Mouse (Mus musculus): Measurements from ENCODE around the gene Ppl. TPM values are rescaled to one million over a fixed set of nuclear protein-coding genes. Genes with fewer than 3 reads are reported as not detected.
A peak's percentile ranks its signal among the peaks of the same experiment; 100 is the strongest.

The Ppl gene
- polyA plus RNA-seq (2012; fragmentation: generic; extraction: Trizol): 0.02 TPM

DNA sequence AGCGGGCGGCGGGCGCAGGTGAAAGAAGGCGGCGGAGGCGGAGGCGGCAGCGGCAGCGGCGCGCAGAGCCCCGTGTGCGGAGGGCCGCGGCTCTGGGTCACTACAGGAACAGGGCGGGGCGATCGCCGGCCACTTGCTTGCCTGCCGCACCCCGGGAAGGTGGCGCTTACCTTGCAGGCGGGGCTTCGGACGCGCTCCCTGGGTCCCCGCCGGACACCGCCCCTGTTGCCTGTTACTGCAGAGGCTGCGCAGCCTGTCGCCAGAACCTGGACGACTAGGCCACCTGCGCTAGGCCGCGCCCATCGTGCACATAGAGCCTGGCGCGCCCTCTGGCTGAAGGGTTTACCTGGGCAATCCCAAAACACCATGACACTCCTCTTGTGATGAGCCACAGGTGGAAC, at the start of gene Ppl:
TSS of gene Ppl (minus strand) at position 21 of the 401 bp plus-strand sequence.
- no peak within 1 kb of the TSS for H3K4me2 ChIP-seq (ENCODE audit: low read depth)
- peaks cover 48% of the 10 kb centered on the region for H3K27me3 ChIP-seq (ENCODE audit: control insufficient read depth, insufficient read depth, insufficient read length)
- H3K36me3 ChIP-seq (ENCODE audit: control insufficient read depth, insufficient read depth): no peaks in the 10 kb centered on the region
- H3ac ChIP-seq (ENCODE audit: control insufficient read depth, insufficient read length): no peak within 1 kb of the TSS
- no peak for TF ChIP-seq TCF12 (IDR thresholded peaks at IDR 0.05; ENCODE audit: insufficient read depth, poor library complexity, severe bottlenecking)
- TF ChIP-seq MYOG (IDR thresholded peaks at IDR 0.05; ENCODE audit: control insufficient read depth in 1 of 3, insufficient read depth in 1 of 3, insufficient read length in 2 of 3, low read depth in 2 of 3): no peak
- no peak for TF ChIP-seq POLR2A (IDR thresholded peaks at IDR 0.05; ENCODE audit: insufficient read length, low read depth)
- TF ChIP-seq MAX (IDR thresholded peaks at IDR 0.05; ENCODE audit: low read depth): no peak
- no peak for TF ChIP-seq USF1 (IDR thresholded peaks at IDR 0.05; ENCODE audit: low read depth)
- no peak for TF ChIP-seq REST (IDR thresholded peaks at IDR 0.05; ENCODE audit: insufficient read depth, insufficient read length)
- TF ChIP-seq CEBPB (IDR thresholded peaks at IDR 0.05; ENCODE audit: insufficient read depth, poor library complexity, severe bottlenecking): no peak
- TF ChIP-seq TCF3 (IDR thresholded peaks at IDR 0.05; ENCODE audit: insufficient read length, low read depth): no peak
- no peak for TF ChIP-seq POLR2AphosphoS2 (IDR thresholded peaks at IDR 0.05; ENCODE audit: insufficient read length, low read depth)
- no peak for TF ChIP-seq SRF (IDR thresholded peaks at IDR 0.05; ENCODE audit: control insufficient read depth, insufficient read length, low read depth)
- TF ChIP-seq E2F4 (IDR thresholded peaks at IDR 0.05; ENCODE audit: insufficient read depth): no peak
- TF ChIP-seq MYOD1 (IDR thresholded peaks at IDR 0.05; ENCODE audit: control insufficient read depth in 1 of 3, insufficient read length in 2 of 3, low read depth in 2 of 3): no peak
- H3K79me2 ChIP-seq (ENCODE audit: control insufficient read depth, insufficient read depth): no peaks in the 10 kb centered on the region
- H3K4me3 ChIP-seq: no peak within 1 kb of the TSS

DNA sequence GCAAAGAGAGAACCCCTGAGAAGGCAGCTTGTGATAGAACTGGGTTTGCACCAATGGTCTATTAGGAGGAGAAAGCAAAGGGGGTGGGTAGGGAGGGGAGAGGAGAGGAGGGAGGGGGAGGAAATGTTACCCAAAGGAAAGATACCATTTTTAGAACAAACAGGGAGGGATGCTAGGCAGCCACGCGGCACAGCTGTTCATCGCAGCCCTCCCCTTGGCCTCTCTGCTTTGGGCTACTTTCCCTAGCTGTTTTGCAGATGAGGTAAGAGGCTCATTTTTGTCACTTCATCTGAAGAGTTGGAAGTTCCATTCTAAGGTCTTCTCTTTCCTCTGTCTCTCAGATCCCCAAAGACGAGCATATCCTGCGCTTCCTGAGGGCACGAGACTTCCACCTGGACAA, 40.4 kb upstream of the Ppl start:
- Histone ChIP-seq H3K79me2 (ENCODE audit: control insufficient read depth, insufficient read depth) (no peaks in the 10 kb centered on the region), H3K27me3 (ENCODE audit: control insufficient read depth, insufficient read depth, insufficient read length) (peaks cover 4% of the 10 kb centered on the region), H3K36me3 (ENCODE audit: control insufficient read depth, insufficient read depth) (no peaks in the 10 kb centered on the region), H3ac (ENCODE audit: control insufficient read depth, insufficient read length) (no peak overlapping the region), H3K4me3 (no peak overlapping the region), H3K4me2 (ENCODE audit: low read depth) (peak overlapping the region; percentile 26)
- TF ChIP-seq MYOG (IDR thresholded peaks at IDR 0.05; ENCODE audit: control insufficient read depth in 1 of 3, insufficient read depth in 1 of 3, insufficient read length in 2 of 3, low read depth in 2 of 3) (peak; percentile 61 to 94 (median 87)), MAX (IDR thresholded peaks at IDR 0.05; ENCODE audit: low read depth) (no peak), MYOD1 (IDR thresholded peaks at IDR 0.05; ENCODE audit: control insufficient read depth in 1 of 3, insufficient read length in 2 of 3, low read depth in 2 of 3) (peak; percentile 49 to 94 (median 80)), TCF3 (IDR thresholded peaks at IDR 0.05; ENCODE audit: insufficient read length, low read depth) (peak; percentile 28)

DNA sequence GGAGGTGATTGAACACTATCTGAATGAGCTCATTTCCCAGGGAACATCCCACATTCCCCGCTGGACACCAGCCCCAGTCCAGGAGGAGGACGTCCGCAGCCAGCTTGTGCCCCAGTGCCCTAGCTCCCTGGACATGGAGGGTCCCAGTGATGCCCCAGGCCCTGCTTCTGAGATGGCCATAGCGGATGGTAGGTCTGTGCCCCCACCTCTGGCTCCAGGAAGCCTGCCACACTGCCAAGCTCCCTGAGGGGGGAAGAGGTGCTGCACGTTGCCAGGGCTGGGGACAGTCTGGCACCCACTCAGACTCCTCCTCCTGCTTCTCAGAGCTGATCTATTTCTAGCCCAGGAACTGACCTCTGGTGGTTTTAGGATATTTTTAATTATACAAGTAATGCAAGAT, 36.6 kb upstream of the Ppl start:
- Histone ChIP-seq H3K79me2 (ENCODE audit: control insufficient read depth, insufficient read depth) (no peaks in the 10 kb centered on the region), H3K4me3 (no peak overlapping the region), H3ac (ENCODE audit: control insufficient read depth, insufficient read length) (no peak overlapping the region), H3K4me2 (ENCODE audit: low read depth) (peak overlapping the region; percentile 41), H3K36me3 (ENCODE audit: control insufficient read depth, insufficient read depth) (no peaks in the 10 kb centered on the region), H3K27me3 (ENCODE audit: control insufficient read depth, insufficient read depth, insufficient read length) (no peaks in the 10 kb centered on the region)
- TF ChIP-seq MYOD1 (IDR thresholded peaks at IDR 0.05; ENCODE audit: control insufficient read depth in 1 of 3, insufficient read length in 2 of 3, low read depth in 2 of 3) (no peak), TCF12 (IDR thresholded peaks at IDR 0.05; ENCODE audit: insufficient read depth, poor library complexity, severe bottlenecking) (no peak), SRF (IDR thresholded peaks at IDR 0.05; ENCODE audit: control insufficient read depth, insufficient read length, low read depth) (no peak), E2F4 (IDR thresholded peaks at IDR 0.05; ENCODE audit: insufficient read depth) (no peak), USF1 (IDR thresholded peaks at IDR 0.05; ENCODE audit: low read depth) (no peak), MAX (IDR thresholded peaks at IDR 0.05; ENCODE audit: low read depth) (no peak), REST (IDR thresholded peaks at IDR 0.05; ENCODE audit: insufficient read depth, insufficient read length) (no peak), CEBPB (IDR thresholded peaks at IDR 0.05; ENCODE audit: insufficient read depth, poor library complexity, severe bottlenecking) (no peak), MYOG (IDR thresholded peaks at IDR 0.05; ENCODE audit: control insufficient read depth in 1 of 3, insufficient read depth in 1 of 3, insufficient read length in 2 of 3, low read depth in 2 of 3) (no peak), POLR2AphosphoS2 (IDR thresholded peaks at IDR 0.05; ENCODE audit: insufficient read length, low read depth) (no peak), POLR2A (IDR thresholded peaks at IDR 0.05; ENCODE audit: insufficient read length, low read depth) (no peak), TCF3 (IDR thresholded peaks at IDR 0.05; ENCODE audit: insufficient read length, low read depth) (no peak)

DNA sequence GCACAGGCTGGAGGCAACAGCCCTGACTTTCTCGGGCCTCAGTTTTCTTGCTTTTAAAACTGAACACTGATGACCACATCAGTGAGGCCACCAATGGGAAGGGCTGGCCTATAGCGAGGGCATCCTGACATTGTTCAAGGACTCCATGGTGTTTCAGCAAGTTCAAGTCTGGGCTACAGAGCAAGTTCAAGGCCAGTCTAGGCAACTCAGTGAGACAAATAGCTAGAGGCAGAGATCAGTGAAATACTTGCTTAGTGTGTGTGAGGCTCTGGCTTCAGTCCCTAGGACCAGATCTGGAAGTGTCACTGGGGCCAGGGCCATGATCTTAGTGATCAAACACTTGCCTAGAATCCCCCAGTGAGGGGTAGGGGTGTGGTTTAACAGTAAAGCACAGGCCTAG, 35.8 kb upstream of the Ppl start:
- Histone ChIP-seq H3K36me3 (ENCODE audit: control insufficient read depth, insufficient read depth) (no peaks in the 10 kb centered on the region), H3ac (ENCODE audit: control insufficient read depth, insufficient read length) (no peak overlapping the region), H3K4me3 (no peak overlapping the region), H3K4me2 (ENCODE audit: low read depth) (no peak overlapping the region), H3K27me3 (ENCODE audit: control insufficient read depth, insufficient read depth, insufficient read length) (no peaks in the 10 kb centered on the region), H3K79me2 (ENCODE audit: control insufficient read depth, insufficient read depth) (no peaks in the 10 kb centered on the region)
- TF ChIP-seq E2F4 (IDR thresholded peaks at IDR 0.05; ENCODE audit: insufficient read depth) (no peak), USF1 (IDR thresholded peaks at IDR 0.05; ENCODE audit: low read depth) (no peak), MYOG (IDR thresholded peaks at IDR 0.05; ENCODE audit: control insufficient read depth in 1 of 3, insufficient read depth in 1 of 3, insufficient read length in 2 of 3, low read depth in 2 of 3) (no peak), SRF (IDR thresholded peaks at IDR 0.05; ENCODE audit: control insufficient read depth, insufficient read length, low read depth) (no peak)

DNA sequence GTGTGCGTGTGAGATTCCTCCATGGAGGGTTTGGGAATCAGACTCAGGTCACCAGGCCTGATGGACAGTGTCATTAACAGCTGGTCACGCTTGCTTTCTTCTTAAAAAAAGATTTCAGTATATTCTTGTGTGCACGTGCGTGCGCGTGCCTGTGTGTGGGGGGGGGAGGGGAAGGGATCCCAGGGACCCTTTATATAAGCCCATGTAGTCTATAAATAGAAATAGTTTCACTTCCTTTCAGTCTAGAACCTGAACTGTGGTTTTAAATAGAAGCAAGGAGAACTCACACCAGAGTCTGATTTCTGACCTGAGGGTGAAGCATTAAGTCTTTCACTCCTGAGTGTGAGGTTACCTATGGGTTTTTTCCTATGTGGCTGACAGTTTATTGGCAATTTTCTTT, 32.1 kb upstream of the Ppl start:
- Histone ChIP-seq H3K4me3 (no peak overlapping the region), H3K4me2 (ENCODE audit: low read depth) (no peak overlapping the region), H3ac (ENCODE audit: control insufficient read depth, insufficient read length) (no peak overlapping the region), H3K36me3 (ENCODE audit: control insufficient read depth, insufficient read depth) (no peaks in the 10 kb centered on the region), H3K27me3 (ENCODE audit: control insufficient read depth, insufficient read depth, insufficient read length) (peaks cover 8% of the 10 kb centered on the region), H3K79me2 (ENCODE audit: control insufficient read depth, insufficient read depth) (no peaks in the 10 kb centered on the region)
- no peak for TF ChIP-seq CEBPB (IDR thresholded peaks at IDR 0.05; ENCODE audit: insufficient read depth, poor library complexity, severe bottlenecking)
- TF ChIP-seq MAX (IDR thresholded peaks at IDR 0.05; ENCODE audit: low read depth): no peak
- TF ChIP-seq MYOG (IDR thresholded peaks at IDR 0.05; ENCODE audit: control insufficient read depth in 1 of 3, insufficient read depth in 1 of 3, insufficient read length in 2 of 3, low read depth in 2 of 3): no peak
- no peak for TF ChIP-seq POLR2AphosphoS2 (IDR thresholded peaks at IDR 0.05; ENCODE audit: insufficient read length, low read depth)
- TF ChIP-seq POLR2A (IDR thresholded peaks at IDR 0.05; ENCODE audit: insufficient read length, low read depth): no peak
- TF ChIP-seq TCF12 (IDR thresholded peaks at IDR 0.05; ENCODE audit: insufficient read depth, poor library complexity, severe bottlenecking): no peak

Measured in myocyte (in vitro differentiated cells).